Mouse (Mus musculus) hindbrain, postnatal 0 days (tissue): ENCODE results near the gene Fgfr2. TPM values are rescaled to one million over a fixed set of nuclear protein-coding genes. Genes with fewer than 3 reads are reported as not detected.
A peak's percentile ranks its signal among the peaks of the same experiment; 100 is the strongest.

Experiments
- ATAC-seq: fragments of 200-750 bp; cut with Nextera tagmentation; 2 replicates; pipeline ENCODE4 v1.8.0; 2017; ENCODE audit warnings: mild to moderate bottlenecking, moderate TSS enrichment, moderate library complexity
- DNase-seq: peaks from one replicate; pipeline ENCODE4 v3.0.0-alpha.2; 2015; ENCODE audit warnings: low spot score
- H3K27ac ChIP-seq: fragments of 300-500 bp; sonication (generic); 2 replicates; pipeline ENCODE4 v1.5.1; 2014; ENCODE audit warnings: mild to moderate bottlenecking
- H3K27me3 ChIP-seq: fragments of 300-500 bp; sonication (generic); 2 replicates; pipeline ENCODE4 v1.6.1; 2014; ENCODE audit warnings: low read length, mixed read lengths; ENCODE audit not compliant: insufficient read depth
- H3K36me3 ChIP-seq: fragments of 300-500 bp; sonication (generic); 2 replicates; pipeline ENCODE4 v1.6.1; 2014; ENCODE audit warnings: low read length, mixed read lengths; ENCODE audit not compliant: insufficient read depth
- H3K4me1 ChIP-seq: fragments of 300-500 bp; sonication (generic); 2 replicates; pipeline ENCODE4 v1.6.1; 2014; ENCODE audit warnings: antibody characterized with exemption, low read length, mixed read lengths; ENCODE audit not compliant: insufficient read depth
- H3K4me2 ChIP-seq: fragments of 300-500 bp; sonication (generic); 2 replicates; pipeline ENCODE4 v1.6.1; 2014; ENCODE audit warnings: low read depth, mild to moderate bottlenecking, low read length, moderate library complexity, mixed read lengths
- H3K4me3 ChIP-seq: fragments of 300-500 bp; sonication (generic); 2 replicates; pipeline ENCODE4 v1.5.1; 2014; ENCODE audit warnings: low read length
- H3K9ac ChIP-seq: fragments of 300-500 bp; sonication (generic); replicated peaks from 2 replicates; pipeline ENCODE4 v1.6.1; 2014; ENCODE audit warnings: mild to moderate bottlenecking, low read length, moderate library complexity, mixed read lengths
- H3K9me3 ChIP-seq: fragments of 300-500 bp; sonication (generic); 2 replicates; pipeline ENCODE4 v1.6.1; 2016; ENCODE audit warnings: low read length, mixed read lengths
- CTCF ChIP-seq: IDR thresholded peaks from 2 replicates; pipeline ENCODE4 v1.5.1; 2016; ENCODE audit warnings: antibody characterized with exemption, control low read depth, low read depth
- WGBS: fragments of 180-500 bp; shearing (Covaris S2); extraction: QIAGEN DNeasy Blood & Tissue Kit; methylation state at CpG from one replicate; pipeline ENCODE4 v1.1.7; 2014; 5-methylcytosine and 5-hydroxymethylcytosine counted together
- polyA plus RNA-seq: library from polyadenylated mRNA; unstranded; fragments of >200 nt; fragmentation: Nextera tagmentation; extraction: Ambion mirVana; gene quantifications from 2 replicates; pipeline ENCODE4 v1.2.1, GENCODE M21; 2015
- total RNA-seq: library from RNA; depleted of rRNA; stranded (reverse); fragments of >200 nt; gene quantifications from 2 replicates; pipeline ENCODE4 v1.2.3, GENCODE M21; 2014

Gene Fgfr2
- total and polyA plus RNA-seq, 2 experiments from 2014 or later: 17.3 to 49.0 TPM

- H3K4me2 ChIP-seq: no peak overlapping the region
- no peak for ATAC-seq
- 48% methylated on average over 4 of the region's 4 CpGs for WGBS
- H3K9ac ChIP-seq: no peak overlapping the region
- no peak overlapping the region for H3K27ac ChIP-seq
- peak; percentile 6 for DNase-seq
- no peaks in the 10 kb centered on the region for H3K9me3 ChIP-seq
- no peaks in the 10 kb centered on the region for H3K36me3 ChIP-seq
- TF ChIP-seq CTCF: no peak
- H3K4me1 ChIP-seq: peaks cover 5% of the 10 kb centered on the region; the same call in 1 of the 2 replicates
- no peaks in the 10 kb centered on the region for H3K27me3 ChIP-seq
- no peak overlapping the region for H3K4me3 ChIP-seq
Observed at GRCm38 (mm10) chr7:131605481-131605880, 1517.7 kb downstream of the Fgfr2 start.

- no peaks in the 10 kb centered on the region for H3K27me3 ChIP-seq
- H3K9me3 ChIP-seq: no peaks in the 10 kb centered on the region
- WGBS: 74% methylated on average over 10 of the region's 10 CpGs
- no peak overlapping the region for H3K9ac ChIP-seq
- DNase-seq (peak; percentile 24), ATAC-seq (no peak)
- H3K36me3 ChIP-seq: no peaks in the 10 kb centered on the region
- no peak for TF ChIP-seq CTCF
- H3K27ac ChIP-seq: no peak overlapping the region
- H3K4me2 ChIP-seq: no peak overlapping the region
- H3K4me3 ChIP-seq: no peak overlapping the region
- peaks cover 5% of the 10 kb centered on the region; the same call in 1 of the 2 replicates for H3K4me1 ChIP-seq
Observed at GRCm38 (mm10) chr7:131604946-131605345, 1518.2 kb downstream of the Fgfr2 start.

GRCm38 (mm10) chr7:131603186-131603585, 1520.0 kb downstream of the Fgfr2 start:
- ATAC-seq: no peak
- no peak for DNase-seq
- Histone ChIP-seq H3K4me2 (no peak overlapping the region), H3K4me3 (no peak overlapping the region), H3K9me3 (no peaks in the 10 kb centered on the region), H3K36me3 (no peaks in the 10 kb centered on the region), H3K27ac (no peak overlapping the region), H3K9ac (no peak overlapping the region), H3K27me3 (no peaks in the 10 kb centered on the region), H3K4me1 (peaks cover 7% of the 10 kb centered on the region; the same call in 1 of the 2 replicates)
- 14% methylated on average over 6 of the region's 11 CpGs for WGBS
- no peak for TF ChIP-seq CTCF

GRCm38 (mm10) chr7:131602106-131602505, 1521.0 kb downstream of the Fgfr2 start:
- no peak for TF ChIP-seq CTCF
- DNase-seq (no peak), ATAC-seq (no peak)
- Histone ChIP-seq H3K9ac (no peak overlapping the region), H3K4me2 (no peak overlapping the region), H3K27ac (no peak overlapping the region), H3K4me1 (peaks cover 8% of the 10 kb centered on the region; the same call in 1 of the 2 replicates), H3K36me3 (no peaks in the 10 kb centered on the region), H3K27me3 (0 out of 2 replicates have a peak, but pooled peaks cover 3% of the 10 kb centered on the region), H3K9me3 (no peaks in the 10 kb centered on the region), H3K4me3 (no peak overlapping the region)
- 72% methylated on average over 7 of the region's 7 CpGs for WGBS

- H3K4me2 ChIP-seq: 0 out of 2 replicates have a peak overlapping the region, but pooled peaks have one; percentile 2
- 9% methylated on average over 5 of the region's 5 CpGs for WGBS
- TF ChIP-seq CTCF: peak; percentile 65
- H3K4me3 ChIP-seq: no peak overlapping the region
- 0 out of 2 replicates have a peak, but pooled peaks cover 3% of the 10 kb centered on the region for H3K4me1 ChIP-seq
- peak; percentile 49 for ATAC-seq
- H3K9ac ChIP-seq: no peak overlapping the region
- H3K27me3 ChIP-seq: 0 out of 2 replicates have a peak, but pooled peaks cover 3% of the 10 kb centered on the region
- no peak overlapping the region for H3K27ac ChIP-seq
- H3K36me3 ChIP-seq: no peaks in the 10 kb centered on the region
- H3K9me3 ChIP-seq: no peaks in the 10 kb centered on the region
- peak; percentile 76 for DNase-seq
Observed at GRCm38 (mm10) chr7:131598483-131598824, 1524.7 kb downstream of the Fgfr2 start.

GRCm38 (mm10) chr7:131597779-131598482, 1525.2 kb downstream of the Fgfr2 start:
- peak; percentile 46 for DNase-seq
- Histone ChIP-seq H3K9ac (no peak overlapping the region), H3K27ac (no peak overlapping the region)

GRCm38 (mm10) chr7:131585551-131585950, 1537.6 kb downstream of the Fgfr2 start:
- ATAC-seq (no peak), DNase-seq (no peak)
- no peak overlapping the region for H3K4me2 ChIP-seq
- 74% methylated on average over 5 of the region's 5 CpGs for WGBS
- TF ChIP-seq CTCF: no peak
- no peaks in the 10 kb centered on the region for H3K9me3 ChIP-seq
- no peak overlapping the region for H3K4me3 ChIP-seq
- no peaks in the 10 kb centered on the region for H3K36me3 ChIP-seq
- H3K27ac ChIP-seq: no peak overlapping the region
- no peak overlapping the region for H3K9ac ChIP-seq
- no peaks in the 10 kb centered on the region for H3K27me3 ChIP-seq
- H3K4me1 ChIP-seq: no peaks in the 10 kb centered on the region

More at GRCm38 (mm10) chr7:131597779-131598482, 1525.2 kb downstream of the Fgfr2 start:
- Histone ChIP-seq H3K4me2 (0 out of 2 replicates have a peak overlapping the region, but pooled peaks have one; percentile 2), H3K9me3 (no peaks in the 10 kb centered on the region), H3K4me3 (no peak overlapping the region), H3K4me1 (0 out of 2 replicates have a peak, but pooled peaks cover 3% of the 10 kb centered on the region), H3K27me3 (0 out of 2 replicates have a peak, but pooled peaks cover 3% of the 10 kb centered on the region), H3K36me3 (no peaks in the 10 kb centered on the region)
- no peak for TF ChIP-seq CTCF
- peak; percentile 81 for ATAC-seq
- WGBS: 10% methylated on average over 12 of the region's 12 CpGs
